Mouse (Mus musculus) kidney, embryonic 16.5 days (tissue): ENCODE data around the gene Tbc1d17. TPM values are rescaled to one million over a fixed set of nuclear protein-coding genes. Genes with fewer than 3 reads are reported as not detected.
"Not testable (repeated sequence)": the region's sequence is repeated elsewhere in the genome, so short reads cannot be mapped to it uniquely, and the experiment has no call there.

Source experiments
- ATAC-seq: fragments of 200-750 bp; cut with Nextera tagmentation; 2 replicates; pipeline ENCODE4 v1.8.0; 2017; ENCODE audit warnings: moderate TSS enrichment; ENCODE audit not compliant: low FRiP score, low TSS enrichment
- H3K27ac ChIP-seq: fragments of 300-500 bp; sonication (generic); 2 replicates; pipeline ENCODE4 v1.5.1; 2014; ENCODE audit warnings: low read length
- H3K27me3 ChIP-seq: fragments of 300-500 bp; sonication (generic); 2 replicates; pipeline ENCODE4 v1.6.1; 2014; ENCODE audit warnings: low read length, control low read depth, mixed read lengths; ENCODE audit not compliant: insufficient read depth
- H3K36me3 ChIP-seq: fragments of 300-500 bp; sonication (generic); 2 replicates; pipeline ENCODE4 v1.6.1; 2014; ENCODE audit warnings: low read length, control low read depth, mixed read lengths; ENCODE audit not compliant: insufficient read depth
- H3K4me1 ChIP-seq: fragments of 300-500 bp; sonication (generic); 2 replicates; pipeline ENCODE4 v1.6.1; 2014; ENCODE audit warnings: low read length, control low read depth, mixed read lengths; ENCODE audit not compliant: insufficient read depth
- H3K4me2 ChIP-seq: fragments of 300-500 bp; sonication (generic); replicated peaks from 2 replicates; pipeline ENCODE4 v1.6.1; 2014; ENCODE audit warnings: low read depth, low read length
- H3K4me3 ChIP-seq: fragments of 300-500 bp; sonication (generic); 2 replicates; pipeline ENCODE4 v1.5.1; 2014; ENCODE audit warnings: mild to moderate bottlenecking, low read length
- H3K9ac ChIP-seq: fragments of 300-500 bp; sonication (generic); replicated peaks from 2 replicates; pipeline ENCODE4 v1.6.1; 2014; ENCODE audit warnings: low read length
- H3K9me3 ChIP-seq: fragments of 300-500 bp; sonication (generic); 2 replicates; pipeline ENCODE4 v1.6.1; 2016; ENCODE audit warnings: low read length, control low read depth
- WGBS: fragments of 180-500 bp; shearing (Covaris S2); extraction: QIAGEN DNeasy Blood & Tissue Kit; methylation state at CpG from one replicate; pipeline ENCODE4 v1.1.7; 2014; 5-methylcytosine and 5-hydroxymethylcytosine counted together
- polyA plus RNA-seq: library from polyadenylated mRNA; unstranded; fragments of >200 nt; fragmentation: Nextera tagmentation; extraction: Ambion mirVana; gene quantifications from 2 replicates; pipeline ENCODE4 v1.2.1, GENCODE M21; 2015

The Tbc1d17 gene
- polyA plus RNA-seq, 1 experiment from 2014 or later, result 94.9 TPM

DNA sequence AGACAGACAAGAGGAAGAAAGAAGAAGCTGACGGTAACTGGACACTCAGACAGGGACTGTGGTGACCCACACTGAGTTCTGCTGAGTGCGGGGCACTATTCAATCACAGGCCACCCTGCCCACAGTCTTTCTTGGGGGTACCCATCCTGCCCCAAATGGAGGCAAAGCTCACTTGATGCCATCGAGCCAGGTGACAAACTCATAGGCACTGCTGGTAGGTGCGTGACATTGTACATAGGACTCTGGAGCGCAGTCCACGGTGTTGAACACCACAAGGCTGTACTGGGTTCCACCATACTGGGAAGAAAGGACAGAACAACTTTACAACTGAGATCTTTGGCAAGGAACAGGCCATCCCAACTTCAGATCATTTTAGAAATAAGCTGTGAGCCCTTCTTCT, 42.7 kb upstream of the Tbc1d17 start:
- no peaks in the 10 kb centered on the region for H3K9me3 ChIP-seq
- H3K4me1 ChIP-seq, result peaks cover 41% of the 10 kb centered on the region
- WGBS, result 18% methylated on average over 6 of the region's 6 CpGs
- peak overlapping the region; percentile 94 for H3K9ac ChIP-seq
- H3K36me3 ChIP-seq, result peaks cover 14% of the 10 kb centered on the region; the same call in 1 of the 2 replicates
- H3K4me2 ChIP-seq, result peak overlapping the region; percentile 77
- ATAC-seq, result no peak
- H3K4me3 ChIP-seq, result peak overlapping the region; percentile 91
- peak overlapping the region; percentile 99; the same call in 1 of the 2 replicates for H3K27ac ChIP-seq
- H3K27me3 ChIP-seq, result no peaks in the 10 kb centered on the region

- H3K4me1 ChIP-seq, result peaks cover 46% of the 10 kb centered on the region
- H3K9ac ChIP-seq, result peak overlapping the region; percentile 94; the same call in 1 of the 2 replicates
- peak overlapping the region; percentile 77 for H3K4me2 ChIP-seq
- no peak for ATAC-seq
- 78% methylated on average over 4 of the region's 4 CpGs for WGBS
- peaks cover 20% of the 10 kb centered on the region for H3K36me3 ChIP-seq
- no peak overlapping the region for H3K27ac ChIP-seq
- peak overlapping the region; percentile 91 for H3K4me3 ChIP-seq
- no peaks in the 10 kb centered on the region for H3K27me3 ChIP-seq
- no peaks in the 10 kb centered on the region for H3K9me3 ChIP-seq
Observed at GRCm38 (mm10) chr7:44890737-44891136, 41.9 kb upstream of the Tbc1d17 start.

- WGBS, result 78% methylated on average over 6 of the region's 7 CpGs
- no peak overlapping the region for H3K4me3 ChIP-seq
- H3K4me2 ChIP-seq, result 0 out of 2 replicates have a peak overlapping the region, but pooled peaks have one; percentile 11
Observed at GRCm38 (mm10) chr7:44890180-44890579, 41.3 kb upstream of the Tbc1d17 start.

DNA sequence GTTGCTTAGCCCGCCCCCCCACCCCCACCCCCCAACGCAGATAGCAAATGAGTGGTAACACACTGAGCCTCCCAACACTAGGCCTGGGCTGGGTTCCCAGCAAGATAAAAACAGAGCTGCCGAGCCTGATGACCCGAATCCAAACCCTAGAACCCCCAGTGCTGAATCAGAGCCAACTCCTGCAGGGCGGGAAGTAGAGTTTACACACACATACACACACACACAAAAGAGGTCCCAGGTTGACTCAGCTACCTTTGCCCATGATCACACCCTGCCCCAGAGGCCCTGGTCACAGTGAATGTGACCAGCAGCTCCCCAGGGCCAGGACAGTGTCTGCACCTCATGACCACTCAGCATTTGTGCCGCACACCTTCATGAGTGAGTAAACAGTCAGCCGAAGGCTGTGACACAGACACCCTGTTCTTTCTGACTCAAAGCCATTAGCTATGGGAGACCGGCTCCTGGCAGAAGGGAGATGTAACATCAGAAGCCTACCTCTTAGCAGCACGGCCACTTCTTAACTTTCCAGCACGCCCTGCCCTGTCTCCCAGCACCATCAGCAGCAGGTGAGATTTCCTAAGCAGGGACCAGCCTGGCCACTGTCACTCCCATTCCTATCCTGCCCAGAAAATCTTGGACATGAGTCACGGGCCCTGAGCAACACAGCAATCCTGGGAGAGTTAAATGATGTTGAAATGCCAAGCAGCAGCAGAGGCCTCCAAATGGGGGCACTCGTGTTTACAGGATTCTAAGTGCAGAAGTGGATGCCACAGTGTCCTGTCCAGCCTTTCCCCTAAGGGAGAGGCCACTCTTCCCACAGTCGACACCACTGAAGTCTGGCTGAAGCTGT, 39.6 kb upstream of the Tbc1d17 start:
- 0 out of 2 replicates have a peak overlapping the region, but pooled peaks have one; percentile 24 for H3K27ac ChIP-seq
- peaks cover 36% of the 10 kb centered on the region for H3K4me1 ChIP-seq
- H3K4me2 ChIP-seq, result no peak overlapping the region
- H3K9ac ChIP-seq, result no peak overlapping the region
- no peak for ATAC-seq
- peaks cover 39% of the 10 kb centered on the region for H3K36me3 ChIP-seq
- no peak overlapping the region for H3K4me3 ChIP-seq
- no peaks in the 10 kb centered on the region for H3K9me3 ChIP-seq
- no peaks in the 10 kb centered on the region for H3K27me3 ChIP-seq
- WGBS, result 83% methylated on average over 13 of the region's 13 CpGs

More at GRCm38 (mm10) chr7:44890180-44890579, 41.3 kb upstream of the Tbc1d17 start:
- Histone ChIP-seq H3K4me1 (peaks cover 42% of the 10 kb centered on the region), H3K9me3 (no peaks in the 10 kb centered on the region), H3K36me3 (peaks cover 24% of the 10 kb centered on the region), H3K27me3 (no peaks in the 10 kb centered on the region), H3K27ac (no peak overlapping the region), H3K9ac (no peak overlapping the region)
- ATAC-seq, result no peak

DNA sequence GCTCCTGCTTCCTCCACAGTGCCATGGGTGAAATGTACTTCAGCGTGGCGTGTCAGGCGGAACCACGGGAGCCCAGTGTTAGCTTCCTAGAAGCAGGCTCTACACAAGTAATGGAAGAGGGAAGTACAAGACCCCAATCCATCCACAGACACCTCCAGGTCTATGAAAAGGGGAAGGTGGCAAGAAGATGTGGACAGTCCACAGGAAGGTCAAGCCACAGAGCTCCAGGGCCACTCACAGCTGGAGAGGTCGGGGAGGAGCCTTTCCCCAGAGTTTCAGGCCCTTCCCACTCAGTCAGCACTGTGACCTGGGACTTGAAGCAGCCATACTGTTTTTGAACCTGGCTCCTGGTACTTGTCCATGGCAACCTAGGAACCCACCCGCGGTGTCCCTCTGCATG, 38.1 kb upstream of the Tbc1d17 start:
- H3K36me3 ChIP-seq, result peaks cover 52% of the 10 kb centered on the region
- H3K27me3 ChIP-seq, result no peaks in the 10 kb centered on the region
- H3K4me3 ChIP-seq, result no peak overlapping the region
- H3K9ac ChIP-seq, result no peak overlapping the region; the same call in 1 of the 2 replicates
- peaks cover 30% of the 10 kb centered on the region for H3K4me1 ChIP-seq
- H3K27ac ChIP-seq, result 0 out of 2 replicates have a peak overlapping the region, but pooled peaks have one; percentile 25
- H3K9me3 ChIP-seq, result no peaks in the 10 kb centered on the region
- no peak for ATAC-seq
- H3K4me2 ChIP-seq, result no peak overlapping the region
- 84% methylated on average over 7 of the region's 7 CpGs for WGBS

DNA sequence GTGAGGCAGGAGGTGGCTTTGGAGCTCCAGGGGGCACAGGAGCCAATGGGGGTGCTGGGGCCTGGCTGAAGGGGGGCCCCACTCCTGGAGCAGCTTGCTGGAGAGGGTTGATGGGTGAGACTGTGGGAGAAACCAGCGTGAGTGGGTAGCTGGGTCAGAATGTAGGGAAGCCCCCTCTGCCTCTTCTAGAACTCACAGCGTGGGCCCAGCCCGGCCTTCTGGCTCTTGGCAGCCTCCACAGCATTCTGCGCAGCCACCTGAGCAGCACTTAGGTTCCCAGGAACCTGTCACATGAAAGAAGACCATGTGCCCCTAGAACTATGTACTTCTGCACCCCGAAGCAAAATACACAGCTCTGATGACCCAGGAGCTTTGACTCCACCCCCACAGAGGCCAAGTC, 35.8 kb upstream of the Tbc1d17 start:
- Histone ChIP-seq H3K27ac (no peak overlapping the region), H3K4me1 (peaks cover 16% of the 10 kb centered on the region), H3K9ac (no peak overlapping the region), H3K9me3 (no peaks in the 10 kb centered on the region), H3K36me3 (peaks cover 73% of the 10 kb centered on the region), H3K4me2 (no peak overlapping the region), H3K27me3 (no peaks in the 10 kb centered on the region), H3K4me3 (no peak overlapping the region)
- 97% methylated on average over 5 of the region's 5 CpGs for WGBS
- ATAC-seq, result no peak

- Histone ChIP-seq H3K4me2 (no peak overlapping the region), H3K27ac (no peak overlapping the region), H3K4me1 (0 out of 2 replicates have a peak, but pooled peaks cover 6% of the 10 kb centered on the region), H3K36me3 (peaks cover 78% of the 10 kb centered on the region), H3K9me3 (no peaks in the 10 kb centered on the region), H3K9ac (no peak overlapping the region), H3K4me3 (no peak overlapping the region), H3K27me3 (no peaks in the 10 kb centered on the region)
- ATAC-seq, result no peak
- WGBS, result 94% methylated on average over 3 of the region's 3 CpGs
Observed at GRCm38 (mm10) chr7:44883036-44883435, 34.2 kb upstream of the Tbc1d17 start.

DNA sequence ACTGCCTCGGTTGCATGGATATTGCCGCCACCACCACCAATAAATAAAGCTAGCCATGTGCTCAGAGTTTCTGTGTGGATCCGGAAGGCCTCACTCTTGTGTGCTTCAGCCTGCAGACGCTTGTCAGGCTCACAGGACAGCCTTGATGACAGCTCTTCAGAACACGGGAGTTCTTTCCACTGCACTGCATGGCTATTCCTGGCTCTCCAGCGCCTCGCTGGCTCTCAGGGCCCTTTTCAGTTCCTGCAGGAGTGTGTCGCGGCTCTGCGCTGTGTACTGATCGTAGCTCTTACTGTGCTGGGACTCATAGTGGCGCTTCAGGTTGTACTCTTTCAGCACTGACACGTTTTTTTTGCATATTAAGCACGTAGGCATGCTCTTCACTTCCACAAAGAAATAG, 29.0 kb upstream of the Tbc1d17 start:
- H3K4me1 ChIP-seq, result no peaks in the 10 kb centered on the region
- no peaks in the 10 kb centered on the region for H3K27me3 ChIP-seq
- no peak overlapping the region for H3K27ac ChIP-seq
- H3K4me3 ChIP-seq, result no peak overlapping the region
- ATAC-seq, result no peak
- H3K9ac ChIP-seq, result no peak overlapping the region
- no peak overlapping the region for H3K4me2 ChIP-seq
- 89% methylated on average over 14 of the region's 14 CpGs for WGBS
- peaks cover 53% of the 10 kb centered on the region for H3K36me3 ChIP-seq
- H3K9me3 ChIP-seq, result no peaks in the 10 kb centered on the region

DNA sequence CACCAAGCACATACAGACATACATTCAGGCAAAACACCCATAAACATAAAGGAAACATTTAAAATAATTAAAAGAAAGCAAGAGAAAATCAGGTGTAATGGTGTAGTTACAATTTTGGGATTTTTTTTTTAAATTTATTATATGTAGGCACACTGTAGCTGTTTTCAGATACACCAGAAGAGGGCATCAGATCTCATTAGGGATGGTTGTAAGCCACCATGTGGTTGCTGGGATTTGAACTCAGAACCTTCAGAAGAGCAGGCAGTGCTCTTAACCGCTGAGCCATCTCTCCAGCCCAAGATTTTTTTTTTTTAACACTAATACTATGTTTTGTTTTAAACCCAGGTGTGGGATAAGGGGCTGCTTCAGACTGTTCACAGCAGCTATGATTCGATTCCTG, 22.9 kb upstream of the Tbc1d17 start:
- H3K27me3 ChIP-seq, H3K4me3 ChIP-seq, H3K4me2 ChIP-seq, H3K9ac ChIP-seq, H3K36me3 ChIP-seq, ATAC-seq, H3K27ac ChIP-seq, H3K9me3 ChIP-seq: not testable (repeated sequence)
- 91% methylated on average over 2 of the region's 2 CpGs for WGBS
- H3K4me1 ChIP-seq, result peaks cover 22% of the 10 kb centered on the region

GRCm38 (mm10) chr7:44871181-44871580, 22.3 kb upstream of the Tbc1d17 start:
- no peak for ATAC-seq
- Histone ChIP-seq H3K4me2 (no peak overlapping the region), H3K27me3 (no peaks in the 10 kb centered on the region), H3K9ac (no peak overlapping the region), H3K9me3 (no peaks in the 10 kb centered on the region), H3K27ac (no peak overlapping the region), H3K4me3 (no peak overlapping the region), H3K4me1 (peaks cover 28% of the 10 kb centered on the region), H3K36me3 (peaks cover 3% of the 10 kb centered on the region; the same call in 1 of the 2 replicates)
- WGBS, result 85% methylated on average over 1 of the region's 1 CpGs
